Mouse (Mus musculus) heart, embryonic 10.5 days (tissue): ENCODE results near the gene Amz1. TPM values are rescaled to one million over a fixed set of nuclear protein-coding genes. Genes with fewer than 3 reads are reported as not detected.
A peak's percentile ranks its signal among the peaks of the same experiment; 100 is the strongest.

Experiments used
- DNase-seq: peaks from one replicate; pipeline ENCODE4 v3.0.0-alpha.2; 2017; ENCODE audit warnings: low spot score
- H3K27ac ChIP-seq: fragments of 300-500 bp; sonication (generic); 2 replicates; pipeline ENCODE4 v1.5.1; 2016; ENCODE audit warnings: mild to moderate bottlenecking
- H3K27me3 ChIP-seq: fragments of 300-500 bp; sonication (generic); 2 replicates; pipeline ENCODE4 v1.6.1; 2016; ENCODE audit warnings: mild to moderate bottlenecking; ENCODE audit not compliant: poor library complexity, insufficient read depth, severe bottlenecking
- H3K36me3 ChIP-seq: fragments of 300-500 bp; sonication (generic); 2 replicates; pipeline ENCODE4 v1.6.1; 2016; ENCODE audit warnings: mild to moderate bottlenecking, moderate library complexity
- H3K4me1 ChIP-seq: fragments of 300-500 bp; sonication (generic); 2 replicates; pipeline ENCODE4 v1.6.1; 2016; ENCODE audit warnings: mild to moderate bottlenecking
- H3K4me3 ChIP-seq: fragments of 300-500 bp; sonication (generic); 2 replicates; pipeline ENCODE4 v1.5.1; 2016; ENCODE audit warnings: mild to moderate bottlenecking, moderate library complexity
- H3K9me3 ChIP-seq: fragments of 300-500 bp; sonication (generic); 2 replicates; pipeline ENCODE4 v1.6.1; 2016; ENCODE audit warnings: mild to moderate bottlenecking, moderate library complexity
- WGBS: fragments of 180-500 bp; shearing (Covaris S2); methylation state at CpG from one replicate; pipeline ENCODE4 v1.1.7; 2016; 5-methylcytosine and 5-hydroxymethylcytosine counted together
- polyA plus RNA-seq: library from polyadenylated mRNA; unstranded; fragments of >200 nt; fragmentation: Nextera tagmentation; extraction: Ambion mirVana; gene quantifications from 2 replicates; pipeline ENCODE4 v1.2.1, GENCODE M21; 2016

The Amz1 gene
- polyA plus RNA-seq, 1 experiment from 2014 or later: 1.2 TPM

- peak overlapping the region; percentile 73; the same call in 1 of the 2 replicates for H3K27ac ChIP-seq
- no peak for DNase-seq
- no peaks in the 10 kb centered on the region for H3K9me3 ChIP-seq
- H3K4me1 ChIP-seq: peaks cover 70% of the 10 kb centered on the region
- H3K27me3 ChIP-seq: no peaks in the 10 kb centered on the region
- no peak overlapping the region for H3K4me3 ChIP-seq
- 54% methylated on average over 5 of the region's 5 CpGs for WGBS
- no peaks in the 10 kb centered on the region for H3K36me3 ChIP-seq
Observed at GRCm38 (mm10) chr5:140798775-140799174, 74.8 kb downstream of the Amz1 start.

GRCm38 (mm10) chr5:140799190-140799589 is 75.3 kb downstream of the Amz1 start:
- Histone ChIP-seq H3K36me3 (no peaks in the 10 kb centered on the region), H3K9me3 (no peaks in the 10 kb centered on the region), H3K4me3 (no peak overlapping the region), H3K27ac (peak overlapping the region; percentile 57; the same call in 1 of the 2 replicates), H3K27me3 (no peaks in the 10 kb centered on the region), H3K4me1 (peaks cover 70% of the 10 kb centered on the region)
- 51% methylated on average over 2 of the region's 2 CpGs for WGBS
- no peak for DNase-seq

- Histone ChIP-seq H3K4me1 (peaks cover 69% of the 10 kb centered on the region), H3K4me3 (no peak overlapping the region), H3K9me3 (no peaks in the 10 kb centered on the region), H3K27ac (no peak overlapping the region), H3K27me3 (no peaks in the 10 kb centered on the region), H3K36me3 (no peaks in the 10 kb centered on the region)
- no peak for DNase-seq
- WGBS: 88% methylated on average over 6 of the region's 6 CpGs
Observed at GRCm38 (mm10) chr5:140800288-140800923, 76.5 kb downstream of the Amz1 start.

- no peaks in the 10 kb centered on the region for H3K36me3 ChIP-seq
- no peak overlapping the region for H3K4me3 ChIP-seq
- no peaks in the 10 kb centered on the region for H3K27me3 ChIP-seq
- H3K9me3 ChIP-seq: no peaks in the 10 kb centered on the region
- 86% methylated on average over 5 of the region's 5 CpGs for WGBS
- DNase-seq: no peak
- peaks cover 73% of the 10 kb centered on the region for H3K4me1 ChIP-seq
- H3K27ac ChIP-seq: no peak overlapping the region
Observed at GRCm38 (mm10) chr5:140801782-140802181, 77.9 kb downstream of the Amz1 start.

GRCm38 (mm10) chr5:140806252-140806651 is 82.3 kb downstream of the Amz1 start:
- no peaks in the 10 kb centered on the region for H3K27me3 ChIP-seq
- no peak overlapping the region for H3K4me3 ChIP-seq
- H3K27ac ChIP-seq: no peak overlapping the region
- no peak for DNase-seq
- no peaks in the 10 kb centered on the region for H3K9me3 ChIP-seq
- peaks cover 70% of the 10 kb centered on the region for H3K4me1 ChIP-seq
- 95% methylated on average over 2 of the region's 2 CpGs for WGBS
- H3K36me3 ChIP-seq: no peaks in the 10 kb centered on the region

GRCm38 (mm10) chr5:140806939-140807338 is 83.0 kb downstream of the Amz1 start:
- Histone ChIP-seq H3K4me1 (peaks cover 71% of the 10 kb centered on the region), H3K9me3 (no peaks in the 10 kb centered on the region), H3K4me3 (no peak overlapping the region), H3K27me3 (no peaks in the 10 kb centered on the region), H3K36me3 (0 out of 2 replicates have a peak, but pooled peaks cover 2% of the 10 kb centered on the region), H3K27ac (no peak overlapping the region)
- WGBS: 46% methylated on average over 2 of the region's 2 CpGs
- no peak for DNase-seq

Other genes starting within 250 kb of the Amz1 start
- 26.7 and 26.9 TPM in 2 replicates for gene Chst12, start 218.6 kb upstream of the Amz1 start, polyA plus RNA-seq
- not detected in 2 replicates for gene Grifin, start 159.1 kb upstream of the Amz1 start, polyA plus RNA-seq
- 3.8 and 4.7 TPM in 2 replicates for gene Lfng, start 116.8 kb upstream of the Amz1 start, polyA plus RNA-seq
- gene Ttyh3, start 75.1 kb upstream of the Amz1 start, polyA plus RNA-seq: 23.5 and 32.9 TPM in 2 replicates
- gene Iqce, start 21.7 kb upstream of the Amz1 start, polyA plus RNA-seq: 11.4 and 17.9 TPM in 2 replicates
- gene Brat1, start 19.1 kb upstream of the Amz1 start, polyA plus RNA-seq: 18.6 and 19.1 TPM in 2 replicates
- 12.5 and 17.6 TPM in 2 replicates for gene Gna12, start 106.3 kb downstream of the Amz1 start, polyA plus RNA-seq